Mouse (Mus musculus) embryonic facial prominence, embryonic 10.5 days (tissue): Measurements from ENCODE around the gene Pgs1. TPM values are rescaled to one million over a fixed set of nuclear protein-coding genes. Genes with fewer than 3 reads are reported as not detected.

Experiments
- DNase-seq: peaks from one replicate; pipeline ENCODE4 v3.0.0-alpha.2; 2017; ENCODE audit warnings: low spot score
- H3K27ac ChIP-seq: fragments of 300-500 bp; sonication (generic); replicated peaks from 2 replicates; pipeline ENCODE4 v1.5.1; 2016; ENCODE audit warnings: mild to moderate bottlenecking
- H3K27me3 ChIP-seq: fragments of 300-500 bp; sonication (generic); replicated peaks from 2 replicates; pipeline ENCODE4 v1.6.1; 2016; ENCODE audit warnings: low read depth, mild to moderate bottlenecking; ENCODE audit not compliant: poor library complexity, severe bottlenecking
- H3K36me3 ChIP-seq: fragments of 300-500 bp; sonication (generic); replicated peaks from 2 replicates; pipeline ENCODE4 v1.6.1; 2016; ENCODE audit warnings: mild to moderate bottlenecking, moderate library complexity
- H3K4me1 ChIP-seq: fragments of 300-500 bp; sonication (generic); 2 replicates; pipeline ENCODE4 v1.6.1; 2016
- H3K4me3 ChIP-seq: fragments of 300-500 bp; sonication (generic); 2 replicates; pipeline ENCODE4 v1.5.1; 2016; ENCODE audit warnings: mild to moderate bottlenecking, moderate library complexity
- H3K9me3 ChIP-seq: fragments of 300-500 bp; sonication (generic); 2 replicates; pipeline ENCODE4 v1.6.1; 2016; ENCODE audit warnings: mild to moderate bottlenecking
- WGBS: fragments of 180-500 bp; shearing (Covaris S2); methylation state at CpG from one replicate; pipeline ENCODE4 v1.1.7; 2016; 5-methylcytosine and 5-hydroxymethylcytosine counted together
- polyA plus RNA-seq: library from polyadenylated mRNA; unstranded; fragments of >200 nt; fragmentation: Nextera tagmentation; extraction: Ambion mirVana; gene quantifications from 2 replicates; pipeline ENCODE4 v1.2.1, GENCODE M21; 2016

The Pgs1 gene
- polyA plus RNA-seq, 1 experiment from 2014 or later, result 43.5 TPM

GRCm38 (mm10) chr11:117965052-117965451 lies 21.0 kb upstream of the Pgs1 start:
- Histone ChIP-seq H3K9me3 (no peaks in the 10 kb centered on the region), H3K27me3 (peaks cover 46% of the 10 kb centered on the region)
- WGBS, result 22% methylated on average over 7 of the region's 7 CpGs

GRCm38 (mm10) chr11:117965561-117965981 lies 20.5 kb upstream of the Pgs1 start:
- DNase-seq, result no peak
- H3K9me3 ChIP-seq, result no peaks in the 10 kb centered on the region
- WGBS, result 12% methylated on average over 9 of the region's 9 CpGs
- peaks cover 18% of the 10 kb centered on the region for H3K36me3 ChIP-seq
- peak overlapping the region; percentile 89; the same call in 1 of the 2 replicates for H3K27ac ChIP-seq
- peaks cover 47% of the 10 kb centered on the region for H3K27me3 ChIP-seq
- peak overlapping the region; percentile 76 for H3K4me3 ChIP-seq
- peaks cover 93% of the 10 kb centered on the region for H3K4me1 ChIP-seq

More at GRCm38 (mm10) chr11:117965052-117965451, 21.0 kb upstream of the Pgs1 start:
- H3K36me3 ChIP-seq, result peaks cover 18% of the 10 kb centered on the region
- peaks cover 90% of the 10 kb centered on the region for H3K4me1 ChIP-seq
- no peak for DNase-seq
- H3K4me3 ChIP-seq, result peak overlapping the region; percentile 76
- H3K27ac ChIP-seq, result peak overlapping the region; percentile 89

GRCm38 (mm10) chr11:117966506-117967100 lies 19.5 kb upstream of the Pgs1 start:
- DNase-seq, result no peak
- 0 out of 2 replicates have a peak overlapping the region, but pooled peaks have one; percentile 8 for H3K27ac ChIP-seq

GRCm38 (mm10) chr11:117967249-117968015 lies 18.7 kb upstream of the Pgs1 start:
- DNase-seq, result no peak
- Histone ChIP-seq H3K27me3 (peaks cover 62% of the 10 kb centered on the region), H3K27ac (peak overlapping the region; percentile 97), H3K9me3 (no peaks in the 10 kb centered on the region), H3K4me3 (peak overlapping the region; percentile 76), H3K36me3 (peaks cover 18% of the 10 kb centered on the region), H3K4me1 (peaks cover 93% of the 10 kb centered on the region)
- WGBS, result 4% methylated on average over 34 of the region's 34 CpGs

More at GRCm38 (mm10) chr11:117966506-117967100, 19.5 kb upstream of the Pgs1 start:
- Histone ChIP-seq H3K4me1 (peaks cover 95% of the 10 kb centered on the region), H3K9me3 (no peaks in the 10 kb centered on the region), H3K27me3 (peaks cover 55% of the 10 kb centered on the region), H3K36me3 (peaks cover 18% of the 10 kb centered on the region), H3K4me3 (peak overlapping the region; percentile 76)
- WGBS, result 34% methylated on average over 7 of the region's 7 CpGs

GRCm38 (mm10) chr11:117968016-117968671 lies 17.9 kb upstream of the Pgs1 start:
- WGBS, result under 1% methylated on average over 64 of the region's 64 CpGs
- peaks cover 69% of the 10 kb centered on the region for H3K27me3 ChIP-seq
- H3K27ac ChIP-seq, result peak overlapping the region; percentile 97

GRCm38 (mm10) chr11:117968716-117969099 lies 17.4 kb upstream of the Pgs1 start:
- no peaks in the 10 kb centered on the region for H3K9me3 ChIP-seq
- WGBS, result under 1% methylated on average over 34 of the region's 34 CpGs
- H3K4me3 ChIP-seq, result peak overlapping the region; percentile 76
- DNase-seq, result no peak
- peaks cover 93% of the 10 kb centered on the region for H3K4me1 ChIP-seq
- peaks cover 18% of the 10 kb centered on the region for H3K36me3 ChIP-seq
- peaks cover 75% of the 10 kb centered on the region for H3K27me3 ChIP-seq
- peak overlapping the region; percentile 97 for H3K27ac ChIP-seq

More at GRCm38 (mm10) chr11:117968016-117968671, 17.9 kb upstream of the Pgs1 start:
- peak; percentile 68 for DNase-seq
- H3K4me1 ChIP-seq, result peaks cover 93% of the 10 kb centered on the region
- H3K36me3 ChIP-seq, result peaks cover 18% of the 10 kb centered on the region
- peak overlapping the region; percentile 76 for H3K4me3 ChIP-seq
- H3K9me3 ChIP-seq, result no peaks in the 10 kb centered on the region

- under 1% methylated on average over 65 of the region's 65 CpGs for WGBS
- Histone ChIP-seq H3K27me3 (peaks cover 78% of the 10 kb centered on the region), H3K4me3 (peak overlapping the region; percentile 76), H3K36me3 (peaks cover 18% of the 10 kb centered on the region), H3K4me1 (peaks cover 93% of the 10 kb centered on the region), H3K27ac (peak overlapping the region; percentile 97), H3K9me3 (no peaks in the 10 kb centered on the region)
- DNase-seq, result peak; percentile 98
These were observed 16.8 kb upstream of the Pgs1 start for GRCm38 (mm10) chr11:117969100-117969944.

- Histone ChIP-seq H3K36me3 (peaks cover 18% of the 10 kb centered on the region), H3K27ac (peak within 1 kb of the TSS; percentile 97), H3K9me3 (no peaks in the 10 kb centered on the region), H3K4me3 (peak within 1 kb of the TSS; percentile 76), H3K4me1 (peaks cover 93% of the 10 kb centered on the region), H3K27me3 (peaks cover 75% of the 10 kb centered on the region)
- WGBS, result 9% methylated on average over 21 of the region's 21 CpGs
- DNase-seq, result peak; percentile 93
These were observed 15.9 kb upstream of the Pgs1 start, which contains the start of gene Socs3 for GRCm38 (mm10) chr11:117969945-117970872. Gene Socs3, minus strand, starts transcription at chr11:117970047.

- Histone ChIP-seq H3K4me3 (no peak overlapping the region), H3K36me3 (peaks cover 17% of the 10 kb centered on the region), H3K27me3 (peaks cover 68% of the 10 kb centered on the region), H3K9me3 (no peaks in the 10 kb centered on the region), H3K4me1 (peaks cover 93% of the 10 kb centered on the region), H3K27ac (no peak overlapping the region)
- 71% methylated on average over 6 of the region's 6 CpGs for WGBS
- no peak for DNase-seq
These were observed 15.0 kb upstream of the Pgs1 start for GRCm38 (mm10) chr11:117971100-117971499.

- no peaks in the 10 kb centered on the region for H3K9me3 ChIP-seq
- no peak overlapping the region for H3K4me3 ChIP-seq
- H3K36me3 ChIP-seq, result peaks cover 10% of the 10 kb centered on the region
- H3K27me3 ChIP-seq, result peaks cover 66% of the 10 kb centered on the region
- no peak overlapping the region; the same call in 1 of the 2 replicates for H3K27ac ChIP-seq
- no peak for DNase-seq
- H3K4me1 ChIP-seq, result peaks cover 93% of the 10 kb centered on the region
- WGBS, result 52% methylated on average over 2 of the region's 2 CpGs
These were observed 14.3 kb upstream of the Pgs1 start for GRCm38 (mm10) chr11:117971646-117972242.
